Mouse (Mus musculus): ENCODE data around the gene Pycr2. TPM values are rescaled to one million over a fixed set of nuclear protein-coding genes. Genes with fewer than 3 reads are reported as not detected.

Gene Pycr2
- polyA plus RNA-seq, 1 experiment from 2014 or later = 90.6 TPM

- Histone ChIP-seq H3K9ac (no peak overlapping the region), H3K4me1 (peaks cover 26% of the 10 kb centered on the region), H3K4me3 (no peak overlapping the region), H3K9me3 (replicated peaks) (no peaks in the 10 kb centered on the region), H3K27ac (no peak overlapping the region), H3K27me3 (peaks cover 55% of the 10 kb centered on the region), H3K36me3 (ENCODE audit: poor library complexity, severe bottlenecking) (no peaks in the 10 kb centered on the region), H3K4me2 (no peak overlapping the region)
- 84% methylated on average over 1 of the region's 1 CpGs for WGBS
- ATAC-seq = no peak
Measured at GRCm38 (mm10) chr1:180943896-180944295, 39.8 kb downstream of the Pycr2 start.

GRCm38 (mm10) chr1:180944553-180944952, 40.5 kb downstream of the Pycr2 start:
- 77% methylated on average over 4 of the region's 4 CpGs for WGBS
- Histone ChIP-seq H3K27me3 (peaks cover 55% of the 10 kb centered on the region), H3K9me3 (replicated peaks) (no peaks in the 10 kb centered on the region), H3K36me3 (ENCODE audit: poor library complexity, severe bottlenecking) (no peaks in the 10 kb centered on the region), H3K27ac (no peak overlapping the region), H3K4me1 (peaks cover 26% of the 10 kb centered on the region), H3K9ac (no peak overlapping the region), H3K4me2 (no peak overlapping the region), H3K4me3 (no peak overlapping the region)
- ATAC-seq = no peak

- H3K36me3 ChIP-seq (ENCODE audit: poor library complexity, severe bottlenecking) = no peaks in the 10 kb centered on the region
- H3K4me2 ChIP-seq = peak overlapping the region; percentile 20; the same call in 1 of the 2 replicates
- H3K4me3 ChIP-seq = no peak overlapping the region
- peaks cover 26% of the 10 kb centered on the region for H3K4me1 ChIP-seq
- no peaks in the 10 kb centered on the region for H3K9me3 ChIP-seq (replicated peaks)
- no peak overlapping the region for H3K27ac ChIP-seq
- H3K27me3 ChIP-seq = peaks cover 49% of the 10 kb centered on the region
- H3K9ac ChIP-seq = no peak overlapping the region; the same call in 1 of the 2 replicates
- 31% methylated on average over 20 of the region's 20 CpGs for WGBS
- ATAC-seq = peak; percentile 73
Measured at GRCm38 (mm10) chr1:180945001-180945980, 41.2 kb downstream of the Pycr2 start.

- ATAC-seq = no peak
- 91% methylated on average over 6 of the region's 6 CpGs for WGBS
Measured at GRCm38 (mm10) chr1:180946448-180946847, 42.4 kb downstream of the Pycr2 start.

GRCm38 (mm10) chr1:180952085-180952746, 48.1 kb downstream of the Pycr2 start:
- no peak overlapping the region for H3K4me2 ChIP-seq
- no peaks in the 10 kb centered on the region for H3K9me3 ChIP-seq (replicated peaks)
- no peak for ATAC-seq
- H3K9ac ChIP-seq = no peak overlapping the region
- H3K27me3 ChIP-seq = no peaks in the 10 kb centered on the region
- H3K27ac ChIP-seq = no peak overlapping the region
- WGBS = 82% methylated on average over 6 of the region's 6 CpGs
- no peaks in the 10 kb centered on the region for H3K36me3 ChIP-seq (ENCODE audit: poor library complexity, severe bottlenecking)
- H3K4me3 ChIP-seq = no peak overlapping the region
- H3K4me1 ChIP-seq = no peaks in the 10 kb centered on the region

More at GRCm38 (mm10) chr1:180946448-180946847, 42.4 kb downstream of the Pycr2 start:
- Histone ChIP-seq H3K4me1 (peaks cover 26% of the 10 kb centered on the region), H3K27me3 (peaks cover 37% of the 10 kb centered on the region), H3K4me3 (no peak overlapping the region), H3K9ac (no peak overlapping the region), H3K4me2 (no peak overlapping the region), H3K9me3 (replicated peaks) (no peaks in the 10 kb centered on the region), H3K36me3 (ENCODE audit: poor library complexity, severe bottlenecking) (no peaks in the 10 kb centered on the region), H3K27ac (no peak overlapping the region)

- ATAC-seq = no peak
- 94% methylated on average over 5 of the region's 5 CpGs for WGBS
Measured at GRCm38 (mm10) chr1:180952808-180953207, 48.7 kb downstream of the Pycr2 start.

GRCm38 (mm10) chr1:180956401-180956800, 52.3 kb downstream of the Pycr2 start:
- WGBS = 90% methylated on average over 8 of the region's 8 CpGs
- Histone ChIP-seq H3K4me3 (no peak overlapping the region), H3K27me3 (no peaks in the 10 kb centered on the region), H3K36me3 (ENCODE audit: poor library complexity, severe bottlenecking) (no peaks in the 10 kb centered on the region), H3K9ac (no peak overlapping the region), H3K4me1 (no peaks in the 10 kb centered on the region), H3K4me2 (no peak overlapping the region), H3K9me3 (replicated peaks) (no peaks in the 10 kb centered on the region), H3K27ac (no peak overlapping the region)
- no peak for ATAC-seq

More at GRCm38 (mm10) chr1:180952808-180953207, 48.7 kb downstream of the Pycr2 start:
- no peak overlapping the region for H3K9ac ChIP-seq
- no peak overlapping the region for H3K27ac ChIP-seq
- no peaks in the 10 kb centered on the region for H3K9me3 ChIP-seq (replicated peaks)
- H3K36me3 ChIP-seq (ENCODE audit: poor library complexity, severe bottlenecking) = no peaks in the 10 kb centered on the region
- no peak overlapping the region for H3K4me2 ChIP-seq
- no peaks in the 10 kb centered on the region for H3K27me3 ChIP-seq
- no peak overlapping the region for H3K4me3 ChIP-seq
- no peaks in the 10 kb centered on the region for H3K4me1 ChIP-seq

- no peaks in the 10 kb centered on the region for H3K27me3 ChIP-seq
- no peak overlapping the region for H3K9ac ChIP-seq
- no peaks in the 10 kb centered on the region for H3K4me1 ChIP-seq
- H3K4me2 ChIP-seq = no peak overlapping the region
- ATAC-seq = no peak
- 84% methylated on average over 8 of the region's 8 CpGs for WGBS
- no peak overlapping the region for H3K27ac ChIP-seq
- no peaks in the 10 kb centered on the region for H3K9me3 ChIP-seq (replicated peaks)
- no peaks in the 10 kb centered on the region for H3K36me3 ChIP-seq (ENCODE audit: poor library complexity, severe bottlenecking)
- no peak overlapping the region for H3K4me3 ChIP-seq
Measured at GRCm38 (mm10) chr1:180956973-180957381, 52.9 kb downstream of the Pycr2 start.

Other genes with a start within 250 kb of the Pycr2 start
- gene Mixl1, start 207.3 kb upstream of the Pycr2 start, polyA plus RNA-seq (2015; fragmentation: Nextera tagmentation; extraction: Ambion mirVana) = 0.09 TPM in 1 of 2 replicates, not detected in the other
- gene Acbd3, start 178.2 kb upstream of the Pycr2 start, polyA plus RNA-seq (2015; fragmentation: Nextera tagmentation; extraction: Ambion mirVana) = 19.0 and 19.3 TPM in 2 replicates
- 4,035 and 4,414 TPM in 2 replicates for gene H3f3a, start 90.3 kb upstream of the Pycr2 start, polyA plus RNA-seq (2015; fragmentation: Nextera tagmentation; extraction: Ambion mirVana)
- gene Sde2, start 53.2 kb upstream of the Pycr2 start, polyA plus RNA-seq (2015; fragmentation: Nextera tagmentation; extraction: Ambion mirVana) = 32.7 and 33.8 TPM in 2 replicates
- 0.41 and 0.94 TPM in 2 replicates for gene Lefty2, start 11.2 kb upstream of the Pycr2 start, polyA plus RNA-seq (2015; fragmentation: Nextera tagmentation; extraction: Ambion mirVana)
- gene Lefty1, start 30.7 kb downstream of the Pycr2 start, polyA plus RNA-seq (2015; fragmentation: Nextera tagmentation; extraction: Ambion mirVana) = not detected in 2 replicates
- gene Tmem63a, start 38.1 kb downstream of the Pycr2 start, polyA plus RNA-seq (2015; fragmentation: Nextera tagmentation; extraction: Ambion mirVana) = 0.88 and 1.4 TPM in 2 replicates
- gene Ephx1, start 116.6 kb downstream of the Pycr2 start, polyA plus RNA-seq (2015; fragmentation: Nextera tagmentation; extraction: Ambion mirVana) = 1.3 and 1.7 TPM in 2 replicates
- 0.11 TPM in 1 of 2 replicates, not detected in the other for gene 9130409I23Rik, start 146.9 kb downstream of the Pycr2 start, polyA plus RNA-seq (2015; fragmentation: Nextera tagmentation; extraction: Ambion mirVana)
- 41.7 and 44.1 TPM in 2 replicates for gene Nvl, start 239.9 kb downstream of the Pycr2 start, polyA plus RNA-seq (2015; fragmentation: Nextera tagmentation; extraction: Ambion mirVana)
- 94.9 and 99.5 TPM in 2 replicates for gene Cnih4, start 240.4 kb downstream of the Pycr2 start, polyA plus RNA-seq (2015; fragmentation: Nextera tagmentation; extraction: Ambion mirVana)

All from forebrain, embryonic 13.5 days (tissue).